Mouse (Mus musculus): ENCODE measurements around the gene Rabggta. TPM values are rescaled to one million over a fixed set of nuclear protein-coding genes. Genes with fewer than 3 reads are reported as not detected.
A peak's percentile ranks its signal among the peaks of the same experiment; 100 is the strongest.

Gene Rabggta
- polyA plus RNA-seq, 1 experiment from 2014 or later, result 32.8 TPM

DNA sequence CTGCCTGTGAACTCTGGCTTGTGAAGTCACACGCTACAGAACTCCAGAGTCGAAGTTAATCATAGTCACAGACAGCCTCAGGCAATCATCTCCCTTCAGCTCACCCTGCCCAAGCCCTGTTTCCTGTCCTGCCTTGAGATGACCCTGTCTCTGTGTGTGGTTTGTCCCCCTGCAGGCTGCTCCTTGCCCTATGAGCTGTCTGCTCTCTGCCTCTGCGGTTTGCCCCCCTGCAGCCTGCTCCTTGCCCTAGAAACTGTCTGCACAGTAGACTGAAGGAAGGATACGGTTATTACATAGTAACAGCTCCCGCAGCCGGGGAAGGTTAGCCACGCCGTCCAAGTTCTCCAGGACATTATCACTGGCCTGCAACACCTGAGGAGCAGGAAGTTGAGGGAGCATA lies 5.2 kb downstream of the Rabggta start:
- ATAC-seq (peak; percentile 85), DNase-seq (ENCODE audit: low read depth, low spot score) (peak; percentile 85)
- no peaks in the 10 kb centered on the region for H3K27me3 ChIP-seq
- ChIA-PET CTCF (interaction anchor here (1.4 to 3.0 kb wide), 4 partner anchors 14 to 35 kb away, joined by 3 to 20 read pairs (median 7); partner anchors contain the start of gene Tinf2), POLR2A (interaction anchor here (0.8 to 1.4 kb wide), 3 partner anchors 8 to 30 kb away, joined by 3 read pairs; no protein-coding TSS in a partner anchor)
- in situ Hi-C loops (cut with MboI; ENCODE audit: low pct_unique_long_range_greater_than_20kb), result no loop called here
- no peak for TF ChIP-seq CTCF (IDR thresholded peaks at IDR 0.05)

DNA sequence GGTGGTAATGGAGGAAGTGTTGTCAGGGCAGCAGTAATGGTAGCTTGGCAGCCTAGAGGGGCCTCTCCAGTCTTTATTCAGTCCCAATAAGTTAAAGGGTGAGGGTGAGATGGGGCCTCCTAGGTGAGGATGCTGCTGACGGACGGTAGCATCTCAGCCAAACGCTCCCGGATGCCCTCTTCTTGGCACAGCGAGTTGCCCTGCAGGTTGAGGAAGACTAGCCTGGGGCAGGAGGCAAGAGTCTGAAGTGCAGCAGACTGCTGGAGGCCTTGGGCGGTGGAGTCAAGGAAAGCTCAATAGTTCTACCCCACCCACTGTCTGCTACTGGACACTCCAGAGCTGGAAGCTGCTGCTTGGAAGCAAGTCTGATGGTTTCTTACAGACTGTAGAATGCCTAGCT lies 5.8 kb downstream of the Rabggta start:
- in situ Hi-C loops (cut with MboI; ENCODE audit: low pct_unique_long_range_greater_than_20kb), result no loop called here

DNA sequence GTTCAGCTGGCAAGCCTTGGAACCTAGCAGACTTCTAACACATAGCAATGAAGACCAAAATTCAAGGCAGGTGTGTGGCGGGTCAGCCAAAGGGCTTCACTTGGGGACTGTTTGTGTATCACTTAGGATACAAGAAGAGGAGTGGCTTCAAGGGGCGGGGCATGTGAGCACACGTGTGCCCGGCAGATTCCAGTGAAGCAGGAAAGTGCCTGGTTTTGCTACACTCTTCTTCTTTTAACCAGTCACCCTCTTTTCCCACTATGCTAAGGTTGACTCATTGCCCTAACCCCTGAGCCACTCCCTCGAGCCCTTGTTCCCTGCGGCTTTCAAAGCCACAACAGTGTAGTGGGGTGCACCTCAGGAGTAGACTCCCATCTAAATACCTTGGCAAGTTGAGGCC lies 7.2 kb downstream of the Rabggta start:
- ATAC-seq, result peak; percentile 24
- DNase-seq (ENCODE audit: low read depth, low spot score), result no peak
- POLR2A ChIA-PET, result interaction anchor here (0.7 kb wide), 1 partner anchor 28 kb away, joined by 6 read pairs; no protein-coding TSS in a partner anchor

More for the DNA sequence above, 5.8 kb downstream of the Rabggta start:
- no peak for TF ChIP-seq CTCF (IDR thresholded peaks at IDR 0.05)
- DNase-seq (ENCODE audit: low read depth, low spot score) (no peak), ATAC-seq (peak; percentile 4)
- CTCF ChIA-PET, result interaction anchor here (1.4 to 3.0 kb wide), 4 partner anchors 15 to 35 kb away, joined by 3 to 20 read pairs (median 7); partner anchors contain the start of gene Tinf2
- POLR2A ChIA-PET, result interaction anchor here (1.0 to 1.4 kb wide), 2 partner anchors 9 to 16 kb away, joined by 3 read pairs; no protein-coding TSS in a partner anchor
- no peaks in the 10 kb centered on the region for H3K27me3 ChIP-seq

GRCm38 (mm10) chr14:55713729-55714122 lies 8.3 kb downstream of the Rabggta start, which contains the start of gene Tgm1:
Gene Tgm1 (minus strand): TSS chr14:55713926.
- no peaks in the 10 kb centered on the region for H3K27me3 ChIP-seq
- no peak for DNase-seq (ENCODE audit: low read depth, low spot score)
- no peak for ATAC-seq
- POLR2A ChIA-PET, result interaction anchor here (0.9 to 1.2 kb wide), 2 partner anchors 10 to 13 kb away, joined by 3 read pairs; no protein-coding TSS in a partner anchor
- CTCF ChIA-PET, result interaction anchor here (1.1 to 1.7 kb wide), 3 partner anchors 22 to 29 kb away, joined by 3 to 5 read pairs (median 4); no protein-coding TSS in a partner anchor
- TF ChIP-seq CTCF (IDR thresholded peaks at IDR 0.05), result no peak
- in situ Hi-C loops (cut with MboI; ENCODE audit: low pct_unique_long_range_greater_than_20kb), result no loop called here

More for the DNA sequence above, 7.2 kb downstream of the Rabggta start:
- TF ChIP-seq CTCF (IDR thresholded peaks at IDR 0.05), result no peak
- in situ Hi-C loops (cut with MboI; ENCODE audit: low pct_unique_long_range_greater_than_20kb), result no loop called here
- no peaks in the 10 kb centered on the region for H3K27me3 ChIP-seq
- CTCF ChIA-PET, result interaction anchor here (1.7 to 3.0 kb wide), 2 partner anchors 28 to 33 kb away, joined by 5 to 20 read pairs; partner anchors contain the start of gene Tinf2

DNA sequence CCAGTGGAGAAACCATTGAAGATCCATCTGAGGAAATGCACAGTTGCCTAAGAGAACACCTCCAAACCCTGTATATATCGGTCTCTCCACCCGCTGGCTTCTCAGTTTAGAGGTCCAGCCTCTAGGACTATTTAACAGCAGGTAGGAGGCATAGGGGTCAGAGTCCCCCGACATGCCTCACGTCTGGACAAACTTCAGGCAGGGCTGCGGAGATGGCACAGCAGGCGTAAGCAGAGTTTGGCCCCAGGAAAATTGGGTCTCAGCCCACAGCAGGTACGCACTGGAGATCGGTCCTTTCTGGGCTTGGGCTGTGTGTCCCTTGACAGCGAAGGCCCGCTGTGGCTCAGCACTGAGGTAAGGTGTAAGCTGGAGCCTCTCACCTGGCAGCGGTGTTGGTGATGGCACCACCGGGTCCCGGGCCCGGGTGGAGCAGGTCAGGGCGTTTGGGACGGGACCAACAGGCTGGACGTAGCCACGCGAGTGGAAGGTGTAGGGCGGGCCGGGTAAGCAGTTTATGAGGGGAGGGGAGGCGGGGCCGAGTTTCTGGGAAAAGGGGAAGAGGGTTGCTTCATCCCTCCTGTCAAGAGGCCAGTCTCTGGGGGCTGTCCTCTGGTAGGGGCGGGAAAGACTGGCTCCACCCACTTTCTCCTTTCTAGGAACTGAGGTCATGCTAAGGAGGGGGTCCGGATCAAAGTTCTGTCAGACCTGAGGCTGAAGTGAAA lies 8.9 kb downstream of the Rabggta start:
- no peak for TF ChIP-seq CTCF (IDR thresholded peaks at IDR 0.05)
- ATAC-seq (no peak), DNase-seq (ENCODE audit: low read depth, low spot score) (no peak)
- ChIA-PET POLR2A (interaction anchor here (1.2 kb wide), 1 partner anchor 12 kb away, joined by 3 read pairs; no protein-coding TSS in a partner anchor), CTCF (interaction anchor here (1.1 to 1.4 kb wide), 3 partner anchors 12 to 30 kb away, joined by 3 to 4 read pairs (median 4); no protein-coding TSS in a partner anchor)
- no peaks in the 10 kb centered on the region for H3K27me3 ChIP-seq
- in situ Hi-C loops (cut with MboI; ENCODE audit: low pct_unique_long_range_greater_than_20kb), result no loop called here

DNA sequence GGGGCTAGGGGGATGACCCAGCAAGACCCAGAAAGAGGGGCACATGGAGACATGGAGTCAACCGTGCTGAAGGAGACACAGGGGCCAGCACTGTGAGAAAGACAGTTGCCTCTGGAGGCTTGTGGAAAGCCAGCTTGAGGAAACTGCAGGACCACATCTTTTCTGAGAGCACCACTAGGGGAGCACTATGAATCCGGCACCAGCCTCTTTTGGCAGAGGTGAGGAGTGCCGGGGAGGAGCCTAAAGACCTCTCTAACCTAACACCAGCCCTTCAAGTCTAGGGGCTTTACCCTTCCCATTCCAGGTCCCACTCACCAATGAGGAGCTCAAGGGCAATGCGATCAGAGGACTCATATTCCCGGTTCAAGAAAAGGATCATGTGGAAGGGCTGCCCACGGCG lies 10.3 kb downstream of the Rabggta start:
- H3K27me3 ChIP-seq, result no peaks in the 10 kb centered on the region
- no peak for TF ChIP-seq CTCF (IDR thresholded peaks at IDR 0.05)
- ATAC-seq, result no peak
- ChIA-PET POLR2A (interaction anchor here (0.5 kb wide), 1 partner anchor 47 kb away, joined by 5 read pairs; no protein-coding TSS in a partner anchor), CTCF (interaction anchor here (1.3 to 1.4 kb wide), 2 partner anchors 11 to 37 kb away, joined by 3 to 4 read pairs; no protein-coding TSS in a partner anchor)
- in situ Hi-C loops (cut with MboI; ENCODE audit: low pct_unique_long_range_greater_than_20kb), result no loop called here
- no peak for DNase-seq (ENCODE audit: low read depth, low spot score)

- POLR2A ChIA-PET, result no interaction called here
- no peaks in the 10 kb centered on the region for H3K27me3 ChIP-seq
- ATAC-seq (no peak), DNase-seq (ENCODE audit: low read depth, low spot score) (no peak)
- in situ Hi-C loops (cut with MboI; ENCODE audit: low pct_unique_long_range_greater_than_20kb), result no loop called here
- TF ChIP-seq CTCF (IDR thresholded peaks at IDR 0.05), result no peak
- CTCF ChIA-PET, result no interaction called here
Observed at GRCm38 (mm10) chr14:55709509-55709908, 12.6 kb downstream of the Rabggta start.

- TF ChIP-seq CTCF (IDR thresholded peaks at IDR 0.05), result no peak
- DNase-seq (ENCODE audit: low read depth, low spot score) (no peak), ATAC-seq (no peak)
- H3K27me3 ChIP-seq, result no peaks in the 10 kb centered on the region
- in situ Hi-C loops (cut with MboI; ENCODE audit: low pct_unique_long_range_greater_than_20kb), result no loop called here
- ChIA-PET CTCF (interaction anchor here (0.7 kb wide), 1 partner anchor 14 kb away, joined by 3 read pairs; the partner anchor contains the start of gene Rabggta), POLR2A (no interaction called here)
Observed at GRCm38 (mm10) chr14:55707397-55707796, 14.7 kb downstream of the Rabggta start.

GRCm38 (mm10) chr14:55706051-55706600 lies 15.9 kb downstream of the Rabggta start:
- no peak for TF ChIP-seq CTCF (IDR thresholded peaks at IDR 0.05)
- ChIA-PET POLR2A (no interaction called here), CTCF (no interaction called here)
- H3K27me3 ChIP-seq, result no peaks in the 10 kb centered on the region
- in situ Hi-C loops (cut with MboI; ENCODE audit: low pct_unique_long_range_greater_than_20kb), result no loop called here
- ATAC-seq, result no peak
- no peak for DNase-seq (ENCODE audit: low read depth, low spot score)

DNA sequence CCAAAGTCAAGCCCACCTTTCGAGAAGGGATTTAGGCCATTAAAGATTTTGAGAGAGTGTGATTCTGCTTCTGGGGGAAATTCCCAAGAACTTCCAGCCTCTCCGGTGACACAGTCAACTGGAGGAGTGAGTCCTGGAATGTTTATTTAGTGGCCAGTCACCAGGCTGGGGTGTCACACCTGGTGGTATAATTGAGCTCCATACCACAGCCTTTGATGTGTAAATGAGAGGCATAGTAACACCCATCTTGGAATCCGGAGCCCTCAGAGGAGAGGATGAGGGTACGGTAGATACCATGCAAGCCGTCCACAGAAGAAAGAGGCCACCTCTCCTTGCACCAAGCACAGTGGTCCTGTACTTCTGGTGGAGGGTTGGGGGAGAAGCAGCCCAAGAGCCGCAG lies 19.3 kb downstream of the Rabggta start:
- CTCF ChIA-PET, result interaction anchor here (1.6 kb wide), 1 partner anchor 21 kb away, joined by 5 read pairs; the partner anchor contains the start of gene Tinf2
- no peaks in the 10 kb centered on the region for H3K27me3 ChIP-seq
- POLR2A ChIA-PET, result no interaction called here
- ATAC-seq (no peak), DNase-seq (ENCODE audit: low read depth, low spot score) (no peak)
- TF ChIP-seq CTCF (IDR thresholded peaks at IDR 0.05), result no peak
- in situ Hi-C loops (cut with MboI; ENCODE audit: low pct_unique_long_range_greater_than_20kb), result no loop called here
